Mouse (Mus musculus): Measurements from ENCODE around the gene Phf21a. TPM values are rescaled to one million over a fixed set of nuclear protein-coding genes. Genes with fewer than 3 reads are reported as not detected.
A peak's percentile ranks its signal among the peaks of the same experiment; 100 is the strongest.

Phf21a gene
- polyA plus RNA-seq, 1 experiment from 2014 or later, result 25.5 TPM

DNA sequence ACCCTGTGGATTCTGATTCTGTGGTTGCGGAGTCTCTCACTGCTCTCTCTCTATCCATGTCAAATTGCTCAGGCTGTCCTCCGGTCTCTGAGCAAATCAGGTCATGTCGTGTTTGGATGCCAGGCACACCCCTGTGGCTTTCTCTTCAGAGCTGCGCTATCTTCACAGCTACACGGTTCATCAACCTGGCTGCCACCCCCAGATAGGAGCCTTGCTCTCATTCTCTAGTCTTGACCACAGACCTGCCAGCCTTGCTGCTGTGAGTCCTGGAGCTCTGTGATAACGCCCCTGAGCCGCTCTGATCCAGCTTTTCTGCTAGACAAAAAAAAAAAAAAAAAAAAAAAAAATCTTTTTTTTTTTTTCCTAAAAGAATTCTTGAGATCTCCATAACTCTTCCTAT, 81.3 kb downstream of the Phf21a start:
- Histone ChIP-seq H3K27me3 (ENCODE audit: control insufficient read depth, insufficient read depth, low read length) (no peaks in the 10 kb centered on the region), H3K27ac (ENCODE audit: low read depth, low read length) (no peak overlapping the region), H3K4me1 (ENCODE audit: control insufficient read depth, insufficient read depth, low read length) (no peaks in the 10 kb centered on the region), H3K9ac (ENCODE audit: low read depth, low read length) (no peak overlapping the region), H3K4me2 (no peak overlapping the region), H3K36me3 (ENCODE audit: control insufficient read depth, insufficient read depth, low read length) (no peaks in the 10 kb centered on the region), H3K9me3 (replicated peaks; ENCODE audit: control insufficient read depth, low read length) (no peaks in the 10 kb centered on the region), H3K4me3 (ENCODE audit: low read depth, low read length) (no peak overlapping the region)
- ATAC-seq (replicated peaks; ENCODE audit: insufficient number of reproducible peaks, low FRiP score, low TSS enrichment), result peak; percentile 59; the same call in 1 of the 2 replicates
- WGBS (ENCODE audit: insufficient replicate concordance), result 56% methylated on average over 7 of the region's 7 CpGs

DNA sequence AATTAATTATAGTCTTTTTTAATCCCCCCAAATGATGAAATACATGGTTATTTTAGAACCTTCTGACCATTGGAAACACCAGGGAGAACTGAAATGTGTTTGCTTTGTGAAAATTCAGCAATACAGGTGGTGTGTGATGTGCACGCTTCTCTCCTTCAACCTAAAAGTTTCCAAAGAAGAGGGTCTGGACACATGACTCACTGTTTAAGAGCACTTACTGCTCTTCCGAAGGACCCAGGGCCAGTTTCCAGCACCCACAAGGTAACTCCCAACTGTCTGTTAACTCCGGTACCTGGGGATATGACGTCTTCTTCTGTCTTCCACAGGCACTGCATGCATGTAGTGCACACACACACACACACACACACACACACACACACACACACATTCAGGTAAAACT, 82.1 kb downstream of the Phf21a start:
- ATAC-seq (replicated peaks; ENCODE audit: insufficient number of reproducible peaks, low FRiP score, low TSS enrichment), result no peak
- Histone ChIP-seq H3K27ac (ENCODE audit: low read depth, low read length) (no peak overlapping the region), H3K9me3 (replicated peaks; ENCODE audit: control insufficient read depth, low read length) (no peaks in the 10 kb centered on the region), H3K4me1 (ENCODE audit: control insufficient read depth, insufficient read depth, low read length) (no peaks in the 10 kb centered on the region), H3K27me3 (ENCODE audit: control insufficient read depth, insufficient read depth, low read length) (no peaks in the 10 kb centered on the region), H3K36me3 (ENCODE audit: control insufficient read depth, insufficient read depth, low read length) (no peaks in the 10 kb centered on the region), H3K9ac (ENCODE audit: low read depth, low read length) (no peak overlapping the region), H3K4me3 (ENCODE audit: low read depth, low read length) (no peak overlapping the region), H3K4me2 (no peak overlapping the region)
- 86% methylated on average over 4 of the region's 4 CpGs for WGBS (ENCODE audit: insufficient replicate concordance)

DNA sequence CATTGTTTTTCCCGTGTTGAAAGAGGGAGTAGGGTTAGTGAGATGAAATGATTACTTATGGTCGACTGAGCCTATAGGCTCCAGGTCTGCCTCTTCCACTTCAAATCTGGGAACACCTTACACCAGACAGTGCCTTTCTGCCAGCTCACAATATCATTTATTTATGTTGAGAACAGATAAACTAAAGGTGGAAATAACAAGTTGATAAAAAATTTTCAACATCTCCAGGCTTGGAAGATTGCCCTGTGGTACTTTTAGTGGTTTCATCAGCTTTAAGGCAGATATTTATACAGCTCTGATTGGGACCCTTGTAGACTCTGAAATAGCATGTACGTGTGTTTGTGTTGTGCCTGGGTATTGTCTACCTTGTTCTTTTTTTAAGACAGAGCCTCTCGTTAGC, 83.4 kb downstream of the Phf21a start:
- Histone ChIP-seq H3K4me3 (ENCODE audit: low read depth, low read length) (no peak overlapping the region), H3K27me3 (ENCODE audit: control insufficient read depth, insufficient read depth, low read length) (no peaks in the 10 kb centered on the region), H3K9ac (ENCODE audit: low read depth, low read length) (no peak overlapping the region), H3K9me3 (replicated peaks; ENCODE audit: control insufficient read depth, low read length) (no peaks in the 10 kb centered on the region), H3K36me3 (ENCODE audit: control insufficient read depth, insufficient read depth, low read length) (no peaks in the 10 kb centered on the region), H3K27ac (ENCODE audit: low read depth, low read length) (no peak overlapping the region), H3K4me1 (ENCODE audit: control insufficient read depth, insufficient read depth, low read length) (no peaks in the 10 kb centered on the region), H3K4me2 (no peak overlapping the region)
- no peak for ATAC-seq (replicated peaks; ENCODE audit: insufficient number of reproducible peaks, low FRiP score, low TSS enrichment)
- WGBS (ENCODE audit: insufficient replicate concordance), result 36% methylated on average over 4 of the region's 4 CpGs

DNA sequence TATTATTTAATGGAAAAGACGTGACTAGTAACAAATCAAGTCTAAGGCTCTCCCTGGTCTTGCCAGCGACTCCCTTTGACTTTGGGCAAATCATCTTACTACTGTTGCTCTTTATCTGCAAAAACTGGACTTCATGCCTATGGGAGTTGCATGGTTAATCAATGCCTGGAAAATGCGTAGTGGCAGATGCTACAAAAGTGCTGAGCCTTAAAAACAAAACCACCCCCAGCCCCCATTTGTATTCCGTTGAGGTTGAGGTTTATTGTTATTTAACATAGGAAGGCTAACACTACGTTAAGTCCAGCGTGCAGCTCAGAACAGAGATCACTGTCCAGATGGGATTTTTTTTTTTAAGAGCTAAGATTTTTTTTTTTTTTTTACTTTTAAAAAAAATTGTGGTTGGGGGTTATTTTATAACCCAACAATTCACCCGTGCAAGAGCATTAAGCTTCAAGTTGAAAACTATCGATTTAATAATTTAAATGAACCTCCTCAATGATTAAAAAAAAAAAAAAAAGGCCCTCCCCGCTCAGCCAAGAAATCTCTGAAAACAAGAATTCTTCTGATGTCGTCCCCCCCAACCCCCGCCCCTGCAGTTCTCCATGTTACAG, 89.3 kb downstream of the Phf21a start:
- 4% methylated on average over 11 of the region's 11 CpGs for WGBS (ENCODE audit: insufficient replicate concordance)
- no peak for ATAC-seq (replicated peaks; ENCODE audit: insufficient number of reproducible peaks, low FRiP score, low TSS enrichment)
- peak overlapping the region; percentile 92 for H3K9ac ChIP-seq (ENCODE audit: low read depth, low read length)

DNA sequence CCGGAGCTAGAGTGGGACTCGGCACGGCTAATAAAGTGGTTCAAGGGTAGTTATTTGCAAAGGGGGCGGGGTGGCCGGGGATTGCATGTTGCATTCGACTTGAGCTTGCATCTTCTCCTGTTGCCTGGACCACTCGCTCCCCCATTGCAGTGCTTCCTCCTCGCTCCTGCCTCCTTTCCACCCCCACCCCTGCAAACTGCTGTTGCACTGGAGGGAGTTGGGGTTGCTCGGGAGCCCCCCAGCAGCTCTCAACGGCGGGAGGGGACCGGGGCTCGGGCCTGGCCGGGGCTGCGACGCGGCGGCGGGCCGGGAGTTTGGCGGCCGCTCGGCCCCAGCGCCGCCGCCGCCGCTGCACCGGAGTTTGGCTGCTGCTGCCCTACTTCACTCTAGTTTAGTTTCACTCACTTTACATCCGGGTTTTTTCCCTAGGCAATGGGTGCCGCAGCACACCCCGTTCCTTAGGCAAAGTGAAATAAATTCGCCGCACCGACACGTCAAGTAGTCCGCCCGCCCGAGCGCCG, 90.1 kb downstream of the Phf21a start:
- whole genome bisulfite sequencing (ENCODE audit: insufficient replicate concordance), result under 1% methylated on average over 35 of the region's 41 CpGs
- peak overlapping the region; percentile 84 for H3K4me2 ChIP-seq
- H3K27me3 ChIP-seq (ENCODE audit: control insufficient read depth, insufficient read depth, low read length), result no peaks in the 10 kb centered on the region
- H3K9me3 ChIP-seq (replicated peaks; ENCODE audit: control insufficient read depth, low read length), result no peaks in the 10 kb centered on the region
- H3K36me3 ChIP-seq (ENCODE audit: control insufficient read depth, insufficient read depth, low read length), result no peaks in the 10 kb centered on the region
- ATAC-seq (replicated peaks; ENCODE audit: insufficient number of reproducible peaks, low FRiP score, low TSS enrichment), result peak; percentile 64
- peak overlapping the region; percentile 92 for H3K9ac ChIP-seq (ENCODE audit: low read depth, low read length)
- H3K27ac ChIP-seq (ENCODE audit: low read depth, low read length), result peak overlapping the region; percentile 98
- H3K4me3 ChIP-seq (ENCODE audit: low read depth, low read length), result peak overlapping the region; percentile 85
- H3K4me1 ChIP-seq (ENCODE audit: control insufficient read depth, insufficient read depth, low read length), result peaks cover 8% of the 10 kb centered on the region

More for the DNA sequence above, 89.3 kb downstream of the Phf21a start:
- Histone ChIP-seq H3K9me3 (replicated peaks; ENCODE audit: control insufficient read depth, low read length) (no peaks in the 10 kb centered on the region), H3K27me3 (ENCODE audit: control insufficient read depth, insufficient read depth, low read length) (no peaks in the 10 kb centered on the region), H3K27ac (ENCODE audit: low read depth, low read length) (peak overlapping the region; percentile 98), H3K4me1 (ENCODE audit: control insufficient read depth, insufficient read depth, low read length) (peaks cover 8% of the 10 kb centered on the region), H3K4me2 (peak overlapping the region; percentile 84), H3K36me3 (ENCODE audit: control insufficient read depth, insufficient read depth, low read length) (no peaks in the 10 kb centered on the region), H3K4me3 (ENCODE audit: low read depth, low read length) (peak overlapping the region; percentile 85)

DNA sequence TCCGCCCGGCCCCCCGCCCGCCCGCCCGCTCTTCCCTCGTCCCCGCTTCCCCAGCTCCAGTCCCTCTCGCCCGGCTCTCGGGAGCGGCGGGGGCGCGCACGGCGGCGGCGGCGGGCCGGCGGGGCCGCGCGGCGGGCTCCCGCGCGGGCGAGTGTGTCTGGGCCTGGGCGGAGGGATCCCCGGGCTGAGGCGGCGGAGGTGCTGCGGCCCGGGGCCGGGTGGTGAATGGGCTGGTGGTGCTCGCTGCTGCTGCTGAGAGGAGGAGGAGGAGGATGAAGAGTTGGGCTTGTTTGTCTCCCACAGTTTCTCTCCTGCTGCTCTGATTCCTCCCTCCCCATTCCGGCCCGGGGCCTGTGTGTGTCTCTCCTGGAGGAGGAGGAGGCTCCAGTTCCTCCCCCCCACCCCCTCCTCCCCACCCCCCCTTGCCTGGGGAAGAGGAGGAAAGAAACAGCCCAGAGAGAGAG, 90.7 kb downstream of the Phf21a start:
- no peaks in the 10 kb centered on the region for H3K9me3 ChIP-seq (replicated peaks; ENCODE audit: control insufficient read depth, low read length)
- H3K4me2 ChIP-seq, result peak overlapping the region; percentile 84
- H3K36me3 ChIP-seq (ENCODE audit: control insufficient read depth, insufficient read depth, low read length), result no peaks in the 10 kb centered on the region
- peak overlapping the region; percentile 85 for H3K4me3 ChIP-seq (ENCODE audit: low read depth, low read length)
- H3K27ac ChIP-seq (ENCODE audit: low read depth, low read length), result peak overlapping the region; percentile 98
- peak; percentile 86 for ATAC-seq (replicated peaks; ENCODE audit: insufficient number of reproducible peaks, low FRiP score, low TSS enrichment)
- peak overlapping the region; percentile 92 for H3K9ac ChIP-seq (ENCODE audit: low read depth, low read length)
- H3K4me1 ChIP-seq (ENCODE audit: control insufficient read depth, insufficient read depth, low read length), result peaks cover 8% of the 10 kb centered on the region
- under 1% methylated on average over 37 of the region's 40 CpGs for WGBS (ENCODE audit: insufficient replicate concordance)
- H3K27me3 ChIP-seq (ENCODE audit: control insufficient read depth, insufficient read depth, low read length), result no peaks in the 10 kb centered on the region

DNA sequence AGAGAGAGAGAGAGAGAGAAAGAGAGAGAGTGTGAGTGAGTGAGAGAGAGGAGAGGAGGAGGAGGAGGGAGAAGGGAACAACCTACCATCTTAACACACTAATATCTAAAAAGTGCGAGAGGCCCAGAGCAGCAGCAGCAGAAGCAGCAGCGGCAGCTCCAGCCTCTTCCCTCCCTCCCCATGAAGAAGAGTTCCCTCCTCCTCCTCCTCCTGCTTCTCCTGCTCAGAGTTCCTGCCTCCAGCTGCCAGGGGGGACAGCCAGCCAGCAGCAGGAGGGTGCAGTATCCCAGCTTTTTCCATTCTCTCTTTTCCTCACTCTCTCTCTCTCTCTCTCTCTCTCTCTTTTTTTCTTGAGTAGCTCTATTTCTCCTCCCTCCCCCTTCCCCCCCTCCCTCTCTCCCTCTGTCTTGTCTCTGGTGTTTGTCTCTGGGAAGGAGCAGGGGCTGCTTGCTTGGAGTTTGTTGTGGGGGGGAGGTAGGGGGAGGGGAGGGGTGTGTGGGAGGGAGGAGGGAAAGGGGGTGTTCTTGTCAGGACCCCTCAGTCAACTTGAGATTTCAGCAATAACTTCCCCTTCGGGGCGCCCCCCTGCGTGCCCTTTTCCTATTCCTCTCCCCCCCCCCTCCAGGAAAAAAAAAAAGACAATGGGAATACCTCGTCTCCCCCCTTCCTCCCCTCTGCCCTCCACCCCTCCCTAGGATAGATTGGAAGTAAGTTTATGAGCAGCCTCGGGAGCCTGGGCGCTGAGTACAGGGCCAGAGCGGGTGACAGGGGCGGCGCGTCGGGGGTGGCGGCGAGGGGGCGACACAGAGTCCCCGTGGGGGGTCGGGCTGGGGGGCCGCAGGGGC, 91.4 kb downstream of the Phf21a start:
- Histone ChIP-seq H3K4me1 (ENCODE audit: control insufficient read depth, insufficient read depth, low read length) (peaks cover 8% of the 10 kb centered on the region), H3K36me3 (ENCODE audit: control insufficient read depth, insufficient read depth, low read length) (no peaks in the 10 kb centered on the region), H3K27ac (ENCODE audit: low read depth, low read length) (peak overlapping the region; percentile 98), H3K27me3 (ENCODE audit: control insufficient read depth, insufficient read depth, low read length) (no peaks in the 10 kb centered on the region), H3K4me3 (ENCODE audit: low read depth, low read length) (peak overlapping the region; percentile 85), H3K4me2 (peak overlapping the region; percentile 84), H3K9me3 (replicated peaks; ENCODE audit: control insufficient read depth, low read length) (no peaks in the 10 kb centered on the region), H3K9ac (ENCODE audit: low read depth, low read length) (peak overlapping the region; percentile 92)
- WGBS (ENCODE audit: insufficient replicate concordance), result under 1% methylated on average over 14 of the region's 19 CpGs
- peak; percentile 51; the same call in 1 of the 2 replicates for ATAC-seq (replicated peaks; ENCODE audit: insufficient number of reproducible peaks, low FRiP score, low TSS enrichment)

DNA sequence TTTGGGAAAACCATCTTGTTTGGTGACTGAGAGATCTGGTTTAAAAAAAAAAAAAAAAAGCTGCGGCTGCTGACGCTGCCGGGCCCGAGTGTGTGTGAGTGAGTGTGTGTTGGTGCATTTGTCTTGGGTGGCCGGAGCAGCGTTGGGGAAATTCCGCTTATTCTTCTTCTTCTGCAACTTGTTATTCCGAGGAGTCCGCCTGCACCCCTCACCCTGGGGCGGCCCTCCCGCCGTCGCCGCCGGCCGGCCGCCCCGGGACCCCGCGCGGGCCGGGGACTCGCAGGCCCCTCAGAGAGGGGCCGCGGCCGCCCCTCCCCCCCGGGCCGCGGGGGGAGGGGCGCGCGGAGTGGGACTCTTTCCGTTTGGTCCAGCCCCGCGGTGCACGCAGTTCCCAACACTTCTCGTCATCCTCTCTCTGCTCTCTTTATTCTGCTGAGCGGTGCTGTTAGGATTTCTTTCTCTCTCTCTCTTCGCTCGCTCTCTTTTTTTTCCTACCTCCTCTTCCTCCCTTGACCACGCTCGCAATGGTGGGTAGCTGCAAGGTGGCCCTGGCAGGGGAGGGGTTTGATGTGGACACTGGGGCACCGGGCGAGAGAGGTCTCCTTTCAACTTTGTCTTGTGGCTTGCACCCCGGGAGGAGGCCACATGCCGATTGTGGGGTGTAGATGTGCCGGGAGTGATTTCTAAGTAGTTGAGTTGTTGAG, 92.3 kb downstream of the Phf21a start:
- H3K9me3 ChIP-seq (replicated peaks; ENCODE audit: control insufficient read depth, low read length), result no peaks in the 10 kb centered on the region
- peak; percentile 44; the same call in 1 of the 2 replicates for ATAC-seq (replicated peaks; ENCODE audit: insufficient number of reproducible peaks, low FRiP score, low TSS enrichment)

More for the DNA sequence above, 92.3 kb downstream of the Phf21a start:
- no peaks in the 10 kb centered on the region for H3K36me3 ChIP-seq (ENCODE audit: control insufficient read depth, insufficient read depth, low read length)
- under 1% methylated on average over 43 of the region's 47 CpGs for WGBS (ENCODE audit: insufficient replicate concordance)
- peaks cover 12% of the 10 kb centered on the region for H3K4me1 ChIP-seq (ENCODE audit: control insufficient read depth, insufficient read depth, low read length)
- peak overlapping the region; percentile 84 for H3K4me2 ChIP-seq
- peak overlapping the region; percentile 85 for H3K4me3 ChIP-seq (ENCODE audit: low read depth, low read length)
- no peaks in the 10 kb centered on the region for H3K27me3 ChIP-seq (ENCODE audit: control insufficient read depth, insufficient read depth, low read length)
- peak overlapping the region; percentile 92 for H3K9ac ChIP-seq (ENCODE audit: low read depth, low read length)
- H3K27ac ChIP-seq (ENCODE audit: low read depth, low read length), result peak overlapping the region; percentile 98

Data from heart, embryonic 11.5 days (tissue).